Mouse (Mus musculus) brain, adult 2 months (tissue): Measurements from ENCODE around the gene Cenpn.

Source experiments
- DNase-seq: peaks from one replicate; pipeline ENCODE4 v3.0.0; 2011; ENCODE audit warnings: low read depth, low spot score

Cenpn gene

DNA sequence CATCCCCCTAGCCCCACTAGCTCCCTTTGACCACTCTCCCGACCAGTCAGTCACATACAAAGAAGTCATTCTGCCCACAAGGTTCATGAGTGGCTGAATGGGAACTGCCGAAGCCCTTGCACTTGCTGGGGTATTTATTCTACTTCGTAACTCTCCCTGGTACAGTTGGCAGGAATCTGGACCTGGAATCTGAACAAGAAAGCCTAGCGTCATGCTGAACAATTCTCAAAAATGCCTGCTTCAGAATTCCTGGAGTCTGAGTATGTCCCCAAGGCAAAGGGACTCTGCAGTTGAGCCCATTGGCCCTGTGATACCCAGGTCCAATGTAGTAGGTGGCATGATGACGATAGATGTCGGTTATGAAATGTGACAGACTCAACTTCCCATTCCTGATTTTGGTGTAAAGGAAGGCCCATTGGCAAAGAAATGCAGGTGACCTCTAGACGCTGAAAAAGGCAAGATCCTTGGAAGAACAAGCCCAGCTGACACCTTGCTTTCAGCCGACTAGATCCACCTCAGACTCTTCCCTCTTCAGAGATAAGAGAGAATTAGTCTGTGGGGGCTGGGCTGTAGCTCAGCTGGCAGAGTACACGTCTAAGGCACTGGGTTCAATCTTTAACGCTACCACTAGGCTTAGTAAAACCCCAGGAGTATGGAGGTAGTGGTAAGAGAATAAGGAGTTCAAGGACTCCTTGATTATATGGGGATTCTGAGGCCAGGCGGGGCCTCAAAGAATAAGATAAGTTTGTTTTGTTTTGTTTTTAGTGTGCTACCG, 20.9 kb downstream of the Cenpn start:
- DNase-seq, result no peak

DNA sequence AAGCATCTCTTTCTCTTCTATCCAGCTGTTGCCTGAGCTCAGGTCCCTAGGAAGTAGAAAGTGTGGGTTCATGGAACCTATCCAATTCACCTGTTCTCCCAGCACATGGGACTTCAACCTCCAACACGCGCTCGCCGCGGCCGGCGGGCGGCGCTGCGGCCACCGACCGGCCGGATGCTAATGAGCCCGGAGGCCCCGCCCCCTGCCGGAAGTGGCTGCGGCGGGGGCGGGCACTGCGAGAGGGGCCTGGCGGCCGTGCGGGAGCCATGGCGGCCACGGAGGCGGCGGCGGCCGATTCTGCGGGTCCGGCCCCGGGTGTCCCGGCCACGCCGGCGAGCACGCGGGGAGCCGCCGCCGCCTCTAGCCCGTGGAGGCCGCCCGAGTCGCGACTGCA, 21.6 kb downstream of the Cenpn start, which contains the start of gene Atmin:
TSS of gene Atmin (plus strand) at position 233 of the 394 bp plus-strand sequence.
- DNase-seq, result peak; percentile 92

DNA sequence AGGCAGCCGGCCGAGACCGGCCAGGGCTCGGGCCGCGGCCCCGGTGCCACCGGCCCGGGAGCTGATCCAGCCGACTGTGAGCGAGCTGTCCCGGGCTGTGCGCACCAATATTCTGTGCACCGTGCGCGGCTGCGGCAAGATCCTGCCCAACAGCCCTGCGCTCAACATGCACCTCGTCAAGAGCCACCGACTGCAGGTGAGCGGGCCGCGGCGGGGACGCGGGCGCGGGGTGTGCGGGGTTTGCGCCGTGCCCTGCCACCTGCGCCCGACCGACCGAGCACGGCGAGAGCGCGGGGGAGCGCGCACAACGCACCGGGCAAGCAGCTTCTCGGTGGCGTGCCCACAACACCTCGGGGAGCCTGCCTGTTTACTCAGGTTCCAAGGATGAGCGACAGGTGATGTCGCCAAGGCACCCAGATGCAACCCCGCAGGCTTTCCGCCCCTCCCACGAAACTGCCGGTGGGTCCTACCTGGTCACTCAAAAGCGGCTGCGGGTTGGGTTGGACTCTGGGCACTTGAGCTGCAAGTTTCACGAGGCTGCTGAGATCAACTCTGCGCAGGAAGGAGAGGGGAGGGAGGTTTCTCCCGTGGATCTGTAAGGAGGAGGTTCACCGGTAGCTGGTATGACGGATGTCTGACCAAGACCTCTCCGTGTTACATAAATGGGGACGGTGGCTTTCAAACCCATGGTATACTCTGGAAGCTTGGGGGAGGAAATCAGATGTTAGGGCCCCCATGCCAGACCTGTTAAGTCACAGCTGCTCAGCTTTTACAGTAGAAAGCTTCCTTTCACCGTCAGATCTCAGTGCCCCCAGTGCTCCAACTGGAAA, 22.2 kb downstream of the Cenpn start:
- peak; percentile 73 for DNase-seq

DNA sequence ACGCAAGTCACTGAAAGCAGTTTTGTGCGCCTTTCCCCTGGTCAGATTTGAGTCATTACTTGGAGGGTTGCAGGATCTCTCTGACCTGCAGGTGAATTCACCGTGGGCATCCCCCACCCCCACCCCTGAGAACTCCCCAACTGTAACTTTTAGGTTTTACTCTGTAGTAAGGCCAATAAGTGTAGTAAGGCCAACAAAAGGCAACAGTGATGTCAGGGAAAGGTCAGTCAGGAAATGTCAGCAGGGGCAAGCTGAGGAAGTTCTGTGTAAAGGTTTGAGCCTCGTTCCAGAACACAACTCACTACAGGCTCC, 22.8 kb downstream of the Cenpn start:
- no peak for DNase-seq

DNA sequence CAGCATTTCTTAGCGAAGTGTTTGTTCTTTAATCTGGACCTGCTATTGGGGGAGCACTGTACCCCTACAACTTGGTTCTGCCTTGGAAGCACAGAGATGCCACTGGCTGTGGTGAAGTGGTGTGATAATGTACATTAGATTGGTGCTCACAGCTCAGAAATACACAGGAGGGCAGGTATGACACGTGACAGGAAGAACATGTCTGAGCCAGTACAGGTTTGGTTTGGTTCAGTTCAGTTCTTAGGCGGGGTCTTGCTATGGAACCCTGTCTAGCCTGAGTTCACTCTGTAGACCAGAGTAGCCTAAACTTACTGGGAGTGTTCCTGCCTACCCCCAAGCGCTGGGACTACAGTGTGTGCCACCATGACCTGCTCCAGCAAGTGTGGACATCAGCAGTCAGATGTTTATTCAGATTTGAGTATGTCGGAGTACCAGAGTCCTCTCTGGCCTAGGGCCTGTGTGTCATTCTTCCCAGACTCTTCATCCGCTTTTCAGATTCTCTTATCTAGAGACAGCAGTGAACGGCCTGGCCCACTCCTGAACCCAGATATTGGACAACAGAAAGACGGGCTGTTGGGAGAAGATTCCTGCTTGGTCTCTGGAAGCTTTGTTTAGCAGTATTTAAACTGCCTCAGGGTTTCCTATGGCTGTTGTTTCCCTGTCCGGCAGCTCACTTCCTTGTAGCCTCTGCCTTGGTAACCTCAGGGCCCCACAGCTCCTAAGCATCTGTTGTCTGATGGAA, 23.8 kb downstream of the Cenpn start:
- DNase-seq, result no peak

DNA sequence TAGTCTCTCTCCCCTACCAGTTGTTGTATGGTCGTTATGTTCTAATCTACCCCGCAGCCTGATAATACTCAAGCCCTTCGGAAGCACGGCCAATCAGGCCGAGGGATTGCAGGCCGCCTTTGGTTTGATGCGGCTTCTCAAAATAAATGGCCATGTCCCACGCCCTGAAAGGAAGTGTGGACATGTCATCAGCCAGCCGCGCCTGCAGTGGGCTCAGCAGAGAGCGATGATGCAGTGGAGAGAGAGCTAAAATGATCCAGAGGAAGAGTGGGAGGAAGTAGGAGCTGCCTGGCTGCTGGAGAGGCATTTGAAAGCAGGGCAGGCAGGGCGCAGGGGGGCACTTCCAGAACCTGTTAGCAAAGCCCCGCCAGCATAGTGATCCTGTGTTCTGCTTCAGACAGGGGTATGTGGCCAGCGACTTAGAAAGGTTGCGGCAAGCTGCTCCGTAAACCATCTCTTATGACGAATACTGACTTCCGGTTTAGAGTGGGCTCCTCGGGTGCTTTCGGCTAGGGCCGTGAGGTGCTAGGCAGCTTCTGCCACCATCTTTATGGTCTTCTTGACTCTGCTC, 24.8 kb downstream of the Cenpn start:
- DNase-seq, result peak; percentile 83

DNA sequence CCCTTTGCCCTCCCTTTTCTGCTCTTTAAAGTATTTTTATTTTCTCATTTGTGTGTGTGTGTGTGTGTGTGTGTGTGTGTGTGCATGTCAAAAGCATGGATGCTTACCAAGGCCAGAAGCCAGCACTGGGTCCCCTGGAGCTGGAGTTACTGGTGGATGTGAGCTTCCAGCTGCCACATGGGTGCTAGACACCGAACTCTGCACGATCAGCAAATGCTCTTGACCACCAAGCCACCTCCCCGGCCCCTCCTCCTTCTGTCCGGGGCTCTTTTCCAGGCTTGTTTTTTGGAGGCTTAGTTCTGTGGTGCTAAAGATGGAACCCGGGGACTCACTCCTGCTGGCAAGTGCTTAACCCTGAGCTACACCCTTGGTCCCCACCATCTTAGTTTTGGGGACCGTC, 25.3 kb downstream of the Cenpn start:
- DNase-seq, result peak; percentile 24

DNA sequence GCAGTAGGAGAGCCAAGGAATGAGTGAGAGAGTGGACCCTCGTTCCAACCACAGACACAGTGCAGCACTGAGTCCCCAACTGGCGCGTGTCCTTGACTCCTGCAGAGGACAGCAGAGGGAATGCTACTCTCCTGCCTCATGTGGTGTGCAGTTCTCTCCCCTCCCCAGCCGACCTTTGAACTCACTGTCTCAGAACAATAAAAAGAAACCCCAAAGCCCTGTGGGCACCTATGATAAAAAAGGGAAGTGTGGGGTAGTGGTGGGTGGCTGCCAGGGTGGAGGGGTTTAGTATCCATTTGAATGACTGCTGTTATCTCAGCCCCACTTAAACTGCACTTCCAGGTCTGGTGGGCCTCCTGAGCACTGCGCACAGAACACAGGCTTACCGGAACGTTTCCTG, 26.1 kb downstream of the Cenpn start:
- DNase-seq, result no peak

DNA sequence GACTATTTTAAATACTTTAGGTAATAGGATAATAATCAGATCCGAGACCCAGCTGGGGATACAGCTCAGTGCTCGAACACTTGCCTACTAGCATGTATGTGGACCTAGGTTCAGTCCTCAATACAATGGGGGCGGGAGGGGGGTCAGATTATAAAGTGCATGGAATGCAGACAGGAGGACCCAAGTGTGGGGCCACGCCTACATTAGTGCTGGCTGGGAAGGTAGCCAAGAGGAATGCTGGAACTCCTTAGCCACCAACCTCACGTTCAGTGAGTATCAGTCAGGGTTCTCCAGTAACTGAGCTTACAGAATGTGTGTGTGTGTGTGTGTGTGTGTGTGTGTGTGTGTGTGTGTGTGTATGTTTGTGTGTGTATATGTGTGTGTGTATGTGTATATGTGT, 29.8 kb downstream of the Cenpn start:
- no peak for DNase-seq

DNA sequence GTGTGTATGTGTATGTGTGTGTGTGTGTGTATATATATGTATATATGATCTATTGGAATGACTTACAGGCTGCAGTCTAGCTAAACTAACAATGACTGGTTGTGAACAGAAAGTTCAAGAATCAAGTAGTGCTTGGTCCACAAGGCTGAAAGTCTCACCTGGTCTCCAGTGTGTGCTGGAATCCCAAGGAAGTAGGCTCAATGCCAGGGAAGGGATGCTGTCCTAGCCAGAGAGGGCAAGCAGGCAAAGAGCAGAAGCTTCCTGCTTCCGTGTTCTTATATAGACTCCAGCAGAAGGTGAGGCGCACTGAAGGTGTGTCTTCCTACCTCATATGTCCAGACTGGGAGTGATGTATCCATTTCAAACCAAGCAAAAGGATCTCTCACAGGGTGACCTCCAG, 30.2 kb downstream of the Cenpn start:
- DNase-seq, result no peak

DNA sequence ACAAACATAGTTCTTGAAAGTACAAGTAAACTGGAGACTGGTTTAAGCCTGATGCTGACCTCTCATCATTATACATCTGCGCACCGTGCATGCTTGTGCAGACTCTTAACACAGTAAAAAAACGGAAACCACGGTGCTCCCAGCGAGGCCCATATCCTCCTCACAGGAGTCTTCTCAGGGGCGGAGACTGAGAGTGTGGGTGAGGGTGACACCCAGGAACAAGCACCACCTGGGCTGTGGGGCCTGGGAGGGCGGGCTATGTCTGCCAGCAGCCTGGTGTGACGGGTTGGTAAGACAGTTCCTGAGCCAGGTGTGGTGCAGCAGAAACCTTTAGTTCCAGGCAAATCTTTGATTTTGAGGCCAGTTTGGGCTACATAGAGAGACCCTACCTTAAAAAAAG, 30.9 kb downstream of the Cenpn start:
- DNase-seq, result no peak

DNA sequence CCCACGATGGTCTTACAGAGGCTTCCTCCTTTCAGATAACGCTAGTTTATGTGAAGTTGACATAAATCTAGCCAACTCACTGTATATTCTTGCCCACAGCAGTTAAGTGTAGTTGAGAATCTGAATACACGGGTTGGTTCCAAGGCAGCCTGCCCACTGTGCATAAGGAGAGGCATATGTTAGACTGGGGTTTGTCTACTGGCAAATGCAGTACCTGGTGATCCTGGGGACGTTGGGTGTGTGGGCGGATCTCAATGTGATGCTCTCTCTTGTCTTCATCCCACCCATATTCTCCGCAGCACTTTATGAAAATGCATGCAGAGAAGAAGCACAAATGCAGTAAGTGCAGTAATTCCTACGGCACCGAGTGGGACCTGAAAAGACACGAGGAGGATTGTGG, 32.9 kb downstream of the Cenpn start:
- peak; percentile 90 for DNase-seq

DNA sequence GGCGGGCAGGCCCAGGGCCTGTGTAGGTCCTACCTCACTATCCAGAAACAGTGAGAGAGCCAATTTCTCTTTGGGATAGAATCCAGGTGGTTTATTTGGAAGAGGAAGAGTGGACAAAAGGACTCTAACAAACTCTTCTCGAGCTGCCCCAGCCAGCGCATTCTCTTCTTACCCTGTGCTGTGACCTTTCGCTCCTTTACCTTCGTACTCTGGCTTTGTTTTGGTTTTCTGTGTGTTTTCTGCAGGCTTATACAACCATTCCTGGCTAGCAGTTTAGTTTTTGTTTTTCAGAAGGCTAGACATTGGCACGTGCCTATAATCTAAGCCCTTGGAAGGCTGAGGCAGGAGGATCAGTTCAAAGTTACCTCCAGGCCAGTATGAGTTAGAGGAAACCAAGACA, 48.0 kb downstream of the Cenpn start:
- DNase-seq, result no peak

DNA sequence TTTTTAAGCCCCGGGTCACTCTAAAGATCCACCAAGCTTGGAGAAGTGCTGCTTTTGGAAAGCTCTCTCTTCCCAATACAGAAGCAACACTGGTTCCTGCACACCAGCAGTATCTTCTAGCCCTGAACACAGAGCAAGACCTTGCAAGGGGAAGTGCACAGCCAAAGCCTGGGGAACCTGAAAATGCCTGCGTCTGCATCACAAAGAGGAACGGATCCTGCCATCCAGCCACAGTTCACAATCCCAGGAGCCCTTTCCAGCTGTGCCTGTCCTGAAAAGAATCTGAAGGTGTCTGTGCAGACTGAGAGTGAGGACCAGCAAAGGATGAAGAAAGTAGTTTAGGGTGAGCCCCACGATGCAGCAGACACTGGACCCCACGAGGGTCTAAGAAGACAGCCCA, 53.5 kb downstream of the Cenpn start:
- no peak for DNase-seq

DNA sequence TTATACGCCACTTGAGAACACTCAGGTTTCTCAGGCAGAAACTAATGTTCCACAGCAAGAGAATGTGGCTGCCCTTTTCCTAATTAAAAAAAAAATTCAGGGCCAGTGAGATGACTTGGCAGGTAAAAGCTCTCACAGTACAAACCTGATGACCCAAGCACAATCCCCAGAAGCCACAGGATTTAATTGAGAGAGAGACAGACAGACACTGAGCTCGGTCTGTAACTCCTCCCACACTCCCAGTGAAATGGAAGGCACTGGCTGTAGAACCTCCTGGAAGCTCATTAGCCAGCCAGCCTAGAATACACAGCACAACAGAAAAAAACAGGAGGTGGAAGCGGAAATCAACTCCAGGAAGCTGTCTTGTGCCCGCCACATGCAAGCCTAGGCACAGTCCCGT, 54.1 kb downstream of the Cenpn start:
- DNase-seq, result no peak

DNA sequence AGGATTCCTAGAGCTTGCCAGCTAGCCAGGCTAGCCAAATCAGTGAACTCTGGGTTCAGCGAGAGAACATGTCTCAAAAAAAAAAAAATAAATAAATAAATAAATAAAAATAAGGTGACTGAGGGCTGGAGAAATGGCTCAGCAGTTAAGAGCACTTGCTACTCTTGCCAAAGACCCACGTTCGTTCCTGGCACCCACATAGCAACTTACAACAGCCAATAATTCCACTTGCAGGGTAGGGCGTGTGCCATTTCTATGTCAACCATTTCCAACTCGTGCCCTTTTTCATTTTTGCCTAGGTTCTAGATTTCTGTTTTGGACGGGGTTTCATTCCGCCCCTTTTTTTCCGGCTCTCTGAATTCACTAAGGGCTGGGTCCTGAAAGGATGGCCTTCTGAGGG, 56.5 kb downstream of the Cenpn start:
- DNase-seq, result peak; percentile 50

DNA sequence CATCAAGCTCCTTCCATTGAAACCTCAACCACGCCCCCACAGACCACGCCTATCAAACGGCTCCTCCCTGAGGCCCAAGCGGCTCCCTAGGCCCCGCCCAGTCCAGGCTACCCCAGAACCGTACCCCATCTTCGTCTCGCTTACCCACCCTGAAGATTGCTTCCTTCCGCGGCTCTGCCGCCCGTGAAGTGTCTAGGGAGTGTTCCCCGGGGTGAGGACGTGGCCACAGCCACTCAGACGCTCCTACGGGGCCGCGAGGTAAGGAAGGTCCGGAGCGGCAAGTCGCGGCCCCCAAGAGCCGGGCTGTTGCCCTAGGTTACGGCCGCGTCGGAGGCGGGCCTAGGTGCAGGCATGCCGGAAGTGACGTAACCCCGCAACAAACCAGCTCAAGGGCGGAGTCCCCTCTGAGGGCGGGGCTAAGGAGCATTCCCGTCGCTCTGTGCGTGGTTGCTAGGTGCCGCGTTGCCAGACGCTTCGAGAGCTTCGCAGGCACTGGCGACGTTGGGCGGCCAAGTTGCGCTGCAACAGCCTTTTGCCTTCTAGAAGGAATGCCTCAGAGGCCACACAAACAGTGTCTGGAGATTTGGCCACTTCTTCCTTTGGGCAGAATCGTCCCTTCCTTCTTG, 57.2 kb downstream of the Cenpn start, which contains the start of gene 1700030J22Rik:
TSS of gene 1700030J22Rik (minus strand) at position 329 of the 626 bp plus-strand sequence.
- peak; percentile 99 for DNase-seq

DNA sequence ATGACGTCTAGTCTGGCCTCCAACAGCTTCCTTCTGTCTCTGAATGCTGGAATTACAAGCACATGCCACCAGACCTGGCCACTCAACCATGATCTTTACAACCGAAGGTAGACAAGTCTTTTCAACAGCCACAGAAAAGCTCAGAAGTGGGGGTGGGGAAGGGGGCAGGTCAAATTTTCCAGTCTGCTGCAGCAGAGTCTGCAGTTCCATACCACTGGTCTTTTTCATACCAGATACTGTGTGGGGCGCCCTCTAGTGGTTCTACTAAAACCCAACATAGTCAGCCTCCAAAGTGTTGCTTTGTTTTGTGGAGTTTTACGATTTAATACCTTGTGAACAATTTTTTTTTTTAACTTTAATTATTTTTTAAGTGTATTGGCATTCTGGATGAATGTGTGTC, 58.6 kb downstream of the Cenpn start:
- peak; percentile 76 for DNase-seq

DNA sequence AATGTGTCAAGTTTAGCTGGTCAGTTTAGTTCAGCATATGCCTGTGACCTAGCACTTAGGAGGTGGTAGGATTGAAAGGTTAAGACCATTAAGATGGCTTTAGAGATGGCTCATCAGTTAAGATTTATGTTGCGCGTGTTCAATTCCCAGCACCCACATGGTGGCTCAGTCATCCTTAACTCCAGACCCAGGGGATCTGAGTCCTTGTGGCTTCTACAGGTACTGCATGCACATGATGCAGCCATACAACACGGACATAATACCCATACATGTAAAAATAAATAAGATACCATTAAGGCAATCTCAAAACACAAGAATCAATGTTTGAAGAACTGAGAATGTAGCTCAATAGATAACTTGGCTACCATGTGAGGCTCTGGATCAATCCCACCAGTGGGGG, 68.3 kb downstream of the Cenpn start:
- no peak for DNase-seq
